Mouse (Mus musculus): ENCODE results near the gene Acaca.

DNA sequence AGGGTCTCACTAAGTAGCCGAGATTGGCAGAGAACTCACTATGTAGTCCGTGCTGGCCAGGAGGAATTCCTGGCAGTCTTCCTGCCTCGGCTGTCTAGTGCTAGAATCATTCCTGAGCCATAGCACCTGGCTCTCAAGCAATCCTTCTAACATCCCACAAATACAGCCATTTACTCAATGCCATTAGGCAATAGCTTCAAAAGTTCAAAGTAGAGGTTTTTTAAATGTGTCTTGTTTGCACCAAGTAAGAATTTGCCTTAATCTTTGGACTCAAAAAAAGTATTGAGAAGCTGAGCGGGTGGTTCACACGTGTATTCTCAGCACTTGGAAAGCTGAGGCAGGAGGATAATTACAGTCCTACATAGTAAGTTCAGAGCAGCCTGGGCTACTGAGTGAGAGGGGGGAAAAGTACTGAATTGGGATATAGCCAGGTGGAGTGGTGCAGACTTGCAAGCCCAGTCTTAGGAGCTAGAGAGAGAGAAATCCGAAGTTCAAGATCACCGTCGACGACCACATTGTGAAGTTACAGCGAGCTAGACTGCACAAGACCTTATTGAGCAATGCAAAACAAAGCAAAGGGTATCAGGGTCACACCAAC, 15.8 kb downstream of the Acaca start:
- no peak for TF ChIP-seq CTCF (IDR thresholded peaks at IDR 0.05; ENCODE audit: borderline replicate concordance, extremely low read depth, insufficient read depth, insufficient read length)
- no peak for TF ChIP-seq POLR2A (IDR thresholded peaks at IDR 0.05; ENCODE audit: borderline replicate concordance, extremely low read depth, insufficient read depth, insufficient read length, poor library complexity, severe bottlenecking)

All from brain, embryonic 14.5 days (tissue).